Mouse (Mus musculus): ENCODE measurements around the gene Asl. TPM values are rescaled to one million over a fixed set of nuclear protein-coding genes. Genes with fewer than 3 reads are reported as not detected.

Gene Asl
- polyA plus RNA-seq, 1 experiment from 2014 or later, result 27.3 TPM

DNA sequence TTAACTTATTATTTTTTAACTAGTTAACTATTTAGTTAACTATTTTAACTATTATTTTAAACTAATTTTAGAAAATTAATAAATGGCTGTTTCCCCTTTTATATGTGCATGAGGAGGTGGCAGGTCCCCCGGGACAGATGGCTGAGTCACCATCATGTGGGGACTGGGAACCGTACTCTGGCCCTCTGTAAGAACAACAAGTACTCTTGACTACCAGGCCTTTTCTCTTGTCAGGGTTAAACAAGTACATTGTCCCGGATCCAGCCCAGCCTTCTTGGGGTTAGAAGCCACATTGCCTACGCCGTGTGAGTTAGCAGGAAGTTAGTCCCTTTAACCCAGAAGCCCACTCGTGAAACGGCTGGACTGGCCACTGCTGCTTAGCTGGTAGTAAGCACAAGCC lies 34.1 kb downstream of the Asl start:
- no peak overlapping the region for H3K9ac ChIP-seq (replicated peaks; ENCODE audit: low read depth)
- 0 out of 2 replicates have a peak, but pooled peaks cover 3% of the 10 kb centered on the region for H3K36me3 ChIP-seq (ENCODE audit: insufficient read depth, low read length)
- no peak for DNase-seq (ENCODE audit: low spot score)
- H3K4me2 ChIP-seq (replicated peaks; ENCODE audit: low read depth, low read length), result no peak overlapping the region
- H3K27me3 ChIP-seq (replicated peaks; ENCODE audit: insufficient read depth, low read length), result no peaks in the 10 kb centered on the region
- WGBS, result 82% methylated on average over 7 of the region's 7 CpGs
- H3K27ac ChIP-seq (ENCODE audit: low read length), result no peak overlapping the region
- no peak for ATAC-seq
- no peak overlapping the region for H3K4me3 ChIP-seq (ENCODE audit: low read depth, low read length)
- no peak for TF ChIP-seq CTCF (IDR thresholded peaks at IDR 0.05)
- TF ChIP-seq EP300 (IDR thresholded peaks at IDR 0.05), result no peak
- H3K9me3 ChIP-seq (ENCODE audit: low read length), result no peaks in the 10 kb centered on the region
- no peaks in the 10 kb centered on the region for H3K4me1 ChIP-seq (ENCODE audit: insufficient read depth, low read depth, low read length)

DNA sequence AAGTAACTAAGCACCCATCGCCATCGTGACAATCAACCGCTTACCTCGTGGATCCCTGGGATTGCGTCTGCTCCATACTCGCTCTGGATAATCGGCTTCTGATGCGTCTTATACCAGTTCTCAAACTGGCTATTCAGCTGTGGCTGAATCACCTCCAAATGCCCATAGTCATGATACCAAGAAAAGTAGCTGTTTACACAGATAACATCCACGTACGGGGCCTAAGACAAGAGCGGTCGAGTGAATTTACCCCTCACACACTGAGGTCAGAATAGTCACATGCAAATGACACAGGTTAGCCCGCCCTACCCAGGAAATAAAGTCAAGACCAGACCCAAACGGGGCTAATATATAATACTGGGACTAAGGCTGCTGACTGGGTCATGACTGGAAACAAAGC lies 35.7 kb downstream of the Asl start:
- ATAC-seq (no peak), DNase-seq (ENCODE audit: low spot score) (no peak)
- no peak overlapping the region for H3K4me2 ChIP-seq (replicated peaks; ENCODE audit: low read depth, low read length)
- H3K9me3 ChIP-seq (ENCODE audit: low read length), result no peaks in the 10 kb centered on the region
- 0 out of 2 replicates have a peak, but pooled peaks cover 3% of the 10 kb centered on the region for H3K36me3 ChIP-seq (ENCODE audit: insufficient read depth, low read length)
- no peaks in the 10 kb centered on the region for H3K4me1 ChIP-seq (ENCODE audit: insufficient read depth, low read depth, low read length)
- no peak overlapping the region for H3K27ac ChIP-seq (ENCODE audit: low read length)
- WGBS, result 89% methylated on average over 14 of the region's 14 CpGs
- TF ChIP-seq EP300 (IDR thresholded peaks at IDR 0.05), result no peak
- no peak for TF ChIP-seq CTCF (IDR thresholded peaks at IDR 0.05)
- no peak overlapping the region for H3K9ac ChIP-seq (replicated peaks; ENCODE audit: low read depth)
- no peaks in the 10 kb centered on the region for H3K27me3 ChIP-seq (replicated peaks; ENCODE audit: insufficient read depth, low read length)
- H3K4me3 ChIP-seq (ENCODE audit: low read depth, low read length), result no peak overlapping the region

DNA sequence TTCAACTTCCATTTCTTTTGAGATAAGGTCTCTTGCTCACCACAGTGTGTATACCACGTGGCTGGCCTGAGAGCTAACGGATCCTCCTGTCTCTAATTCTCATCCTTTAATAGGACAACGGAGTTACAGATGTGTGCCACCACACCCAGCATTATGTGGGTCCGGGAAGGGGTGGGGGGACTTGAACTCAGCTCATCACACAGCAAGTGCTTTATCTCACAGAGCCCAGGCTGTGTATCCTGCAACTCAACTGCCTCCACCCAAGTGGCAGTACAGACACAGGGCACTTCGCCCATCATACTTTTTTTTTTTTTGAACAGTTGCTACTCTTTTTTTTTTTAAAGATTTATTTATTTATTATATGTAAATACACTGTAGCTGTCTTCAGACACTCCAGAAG lies 37.1 kb downstream of the Asl start:
- H3K27ac ChIP-seq (ENCODE audit: low read length), result no peak overlapping the region
- WGBS, result 83% methylated on average over 5 of the region's 5 CpGs
- no peak for DNase-seq (ENCODE audit: low spot score)
- H3K4me2 ChIP-seq (replicated peaks; ENCODE audit: low read depth, low read length), result no peak overlapping the region
- no peak overlapping the region for H3K4me3 ChIP-seq (ENCODE audit: low read depth, low read length)
- H3K4me1 ChIP-seq (ENCODE audit: insufficient read depth, low read depth, low read length), result no peaks in the 10 kb centered on the region
- H3K9me3 ChIP-seq (ENCODE audit: low read length), result no peaks in the 10 kb centered on the region
- no peaks in the 10 kb centered on the region for H3K27me3 ChIP-seq (replicated peaks; ENCODE audit: insufficient read depth, low read length)
- 0 out of 2 replicates have a peak, but pooled peaks cover 3% of the 10 kb centered on the region for H3K36me3 ChIP-seq (ENCODE audit: insufficient read depth, low read length)
- H3K9ac ChIP-seq (replicated peaks; ENCODE audit: low read depth), result no peak overlapping the region
- ATAC-seq, result no peak
- no peak for TF ChIP-seq CTCF (IDR thresholded peaks at IDR 0.05)
- no peak for TF ChIP-seq EP300 (IDR thresholded peaks at IDR 0.05)

DNA sequence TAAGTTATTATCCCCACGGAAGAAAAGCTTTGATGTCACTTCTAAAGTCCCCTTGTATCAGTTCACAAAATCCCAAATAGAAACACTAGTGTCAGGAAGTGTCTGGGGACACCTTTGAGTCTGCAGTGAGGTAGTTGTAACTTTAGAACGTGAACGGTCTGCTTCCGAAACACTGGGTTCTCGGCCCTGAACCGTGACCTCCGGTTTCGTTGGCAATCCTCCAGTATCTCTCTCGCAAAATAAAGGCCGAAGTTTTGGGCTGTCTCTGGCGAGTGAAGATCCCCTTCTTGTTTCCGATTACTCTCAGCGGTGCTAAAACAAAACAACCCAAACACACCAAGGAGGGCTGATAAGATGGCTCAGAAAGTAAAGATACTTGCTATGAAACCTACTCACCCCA lies 39.7 kb downstream of the Asl start:
- DNase-seq (ENCODE audit: low spot score), result no peak
- Histone ChIP-seq H3K4me2 (replicated peaks; ENCODE audit: low read depth, low read length) (no peak overlapping the region), H3K4me3 (ENCODE audit: low read depth, low read length) (no peak overlapping the region), H3K9ac (replicated peaks; ENCODE audit: low read depth) (no peak overlapping the region), H3K4me1 (ENCODE audit: insufficient read depth, low read depth, low read length) (no peaks in the 10 kb centered on the region), H3K27me3 (replicated peaks; ENCODE audit: insufficient read depth, low read length) (no peaks in the 10 kb centered on the region), H3K9me3 (ENCODE audit: low read length) (no peaks in the 10 kb centered on the region), H3K36me3 (ENCODE audit: insufficient read depth, low read length) (0 out of 2 replicates have a peak, but pooled peaks cover 3% of the 10 kb centered on the region), H3K27ac (ENCODE audit: low read length) (no peak overlapping the region)
- 67% methylated on average over 13 of the region's 13 CpGs for WGBS
- TF ChIP-seq EP300 (IDR thresholded peaks at IDR 0.05) (no peak), CTCF (IDR thresholded peaks at IDR 0.05) (no peak)
- no peak for ATAC-seq

DNA sequence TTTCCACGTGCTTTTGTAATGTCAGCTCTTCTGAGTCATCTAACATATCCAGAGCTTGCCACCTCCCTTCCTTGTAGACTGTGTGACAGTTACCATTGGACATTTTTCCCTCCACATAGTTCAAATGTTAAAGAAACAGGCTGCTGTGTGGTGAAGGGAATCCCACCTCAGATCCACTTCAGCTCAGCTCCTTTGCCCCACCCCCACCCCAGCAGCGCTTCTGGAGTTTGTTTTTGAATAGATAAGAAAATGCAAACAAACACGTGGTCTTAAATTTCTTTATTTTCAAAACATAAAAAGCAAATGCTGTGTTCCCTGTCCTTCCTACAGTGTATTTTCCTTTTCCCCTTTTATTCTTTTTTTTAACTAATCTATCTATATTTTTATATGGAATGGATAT lies 48.8 kb downstream of the Asl start:
- WGBS, result 42% methylated on average over 3 of the region's 3 CpGs
- H3K9ac ChIP-seq (replicated peaks; ENCODE audit: low read depth), result no peak overlapping the region
- no peaks in the 10 kb centered on the region for H3K4me1 ChIP-seq (ENCODE audit: insufficient read depth, low read depth, low read length)
- no peaks in the 10 kb centered on the region for H3K9me3 ChIP-seq (ENCODE audit: low read length)
- H3K36me3 ChIP-seq (ENCODE audit: insufficient read depth, low read length), result peaks cover 3% of the 10 kb centered on the region; the same call in 1 of the 2 replicates
- no peak for DNase-seq (ENCODE audit: low spot score)
- TF ChIP-seq CTCF (IDR thresholded peaks at IDR 0.05) (no peak), EP300 (IDR thresholded peaks at IDR 0.05) (no peak)
- no peak overlapping the region for H3K4me3 ChIP-seq (ENCODE audit: low read depth, low read length)
- H3K27me3 ChIP-seq (replicated peaks; ENCODE audit: insufficient read depth, low read length), result no peaks in the 10 kb centered on the region
- no peak overlapping the region for H3K4me2 ChIP-seq (replicated peaks; ENCODE audit: low read depth, low read length)
- no peak overlapping the region for H3K27ac ChIP-seq (ENCODE audit: low read length)
- ATAC-seq, result no peak

DNA sequence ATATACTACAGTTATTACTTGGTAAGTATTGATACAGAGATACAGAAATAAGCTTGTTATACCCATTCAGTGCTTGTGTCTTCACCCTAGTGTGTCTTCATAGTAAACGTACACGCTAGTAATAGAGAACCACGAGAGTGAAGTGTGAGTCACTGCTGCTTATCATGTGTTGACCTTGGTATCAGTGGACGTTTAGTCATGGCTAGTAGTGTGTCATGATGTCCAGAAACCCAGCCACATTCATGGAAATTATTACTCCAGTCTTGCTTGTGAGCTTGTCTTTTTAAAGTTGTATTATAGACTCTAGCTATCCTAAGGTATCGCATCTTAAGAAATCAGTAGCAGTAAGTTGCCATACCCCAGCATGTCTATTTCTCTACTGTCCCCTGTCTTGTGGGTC lies 50.4 kb downstream of the Asl start:
- WGBS, result 75% methylated on average over 5 of the region's 5 CpGs
- no peaks in the 10 kb centered on the region for H3K27me3 ChIP-seq (replicated peaks; ENCODE audit: insufficient read depth, low read length)
- no peaks in the 10 kb centered on the region for H3K4me1 ChIP-seq (ENCODE audit: insufficient read depth, low read depth, low read length)
- no peak overlapping the region for H3K4me3 ChIP-seq (ENCODE audit: low read depth, low read length)
- TF ChIP-seq CTCF (IDR thresholded peaks at IDR 0.05) (no peak), EP300 (IDR thresholded peaks at IDR 0.05) (no peak)
- no peaks in the 10 kb centered on the region for H3K9me3 ChIP-seq (ENCODE audit: low read length)
- peaks cover 3% of the 10 kb centered on the region; the same call in 1 of the 2 replicates for H3K36me3 ChIP-seq (ENCODE audit: insufficient read depth, low read length)
- H3K9ac ChIP-seq (replicated peaks; ENCODE audit: low read depth), result no peak overlapping the region
- H3K4me2 ChIP-seq (replicated peaks; ENCODE audit: low read depth, low read length), result no peak overlapping the region
- DNase-seq (ENCODE audit: low spot score) (no peak), ATAC-seq (no peak)
- no peak overlapping the region for H3K27ac ChIP-seq (ENCODE audit: low read length)

DNA sequence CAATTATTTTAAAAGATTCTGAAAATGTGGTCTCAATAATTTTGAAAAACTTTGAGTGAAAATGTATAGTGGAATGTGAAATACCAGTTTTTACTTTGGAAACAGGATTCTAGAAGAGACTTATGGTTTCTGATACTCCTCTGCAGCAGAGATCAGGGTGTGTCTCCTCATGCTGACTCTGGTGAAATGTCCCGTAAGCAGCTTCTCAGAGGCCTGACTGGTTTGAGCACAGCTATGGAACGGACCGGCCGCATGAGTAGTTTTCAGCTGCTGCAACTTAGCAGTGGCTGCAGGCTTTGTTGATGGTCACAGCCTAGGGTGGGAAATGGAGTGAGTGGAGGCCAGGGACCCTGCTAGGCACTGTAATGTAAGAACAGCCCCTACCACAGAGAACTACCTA lies 51.3 kb downstream of the Asl start:
- Histone ChIP-seq H3K27ac (ENCODE audit: low read length) (no peak overlapping the region), H3K9ac (replicated peaks; ENCODE audit: low read depth) (no peak overlapping the region), H3K4me2 (replicated peaks; ENCODE audit: low read depth, low read length) (no peak overlapping the region), H3K4me1 (ENCODE audit: insufficient read depth, low read depth, low read length) (no peaks in the 10 kb centered on the region), H3K27me3 (replicated peaks; ENCODE audit: insufficient read depth, low read length) (no peaks in the 10 kb centered on the region), H3K9me3 (ENCODE audit: low read length) (no peaks in the 10 kb centered on the region), H3K4me3 (ENCODE audit: low read depth, low read length) (no peak overlapping the region), H3K36me3 (ENCODE audit: insufficient read depth, low read length) (peaks cover 3% of the 10 kb centered on the region; the same call in 1 of the 2 replicates)
- 80% methylated on average over 4 of the region's 4 CpGs for WGBS
- ATAC-seq (no peak), DNase-seq (ENCODE audit: low spot score) (no peak)
- TF ChIP-seq CTCF (IDR thresholded peaks at IDR 0.05) (no peak), EP300 (IDR thresholded peaks at IDR 0.05) (no peak)
